Mouse (Mus musculus) hindbrain, embryonic 13.5 days (tissue): ENCODE results near the gene Cldn24. TPM values are rescaled to one million over a fixed set of nuclear protein-coding genes. Genes with fewer than 3 reads are reported as not detected.
"Not testable (repeated sequence)": the region's sequence is repeated elsewhere in the genome, so short reads cannot be mapped to it uniquely, and the experiment has no call there.

Source experiments
- ATAC-seq: fragments of 200-750 bp; cut with Nextera tagmentation; 2 replicates; pipeline ENCODE4 v1.8.0; 2017; ENCODE audit warnings: moderate TSS enrichment; ENCODE audit not compliant: low FRiP score
- H3K27ac ChIP-seq: fragments of 300-500 bp; sonication (generic); 2 replicates; pipeline ENCODE4 v1.5.1; 2015; ENCODE audit warnings: inconsistent platforms, mild to moderate bottlenecking, moderate library complexity
- H3K27me3 ChIP-seq: fragments of 300-500 bp; sonication (generic); 2 replicates; pipeline ENCODE4 v1.6.1; 2015; ENCODE audit warnings: mild to moderate bottlenecking, inconsistent platforms
- H3K36me3 ChIP-seq: fragments of 300-500 bp; sonication (generic); 2 replicates; pipeline ENCODE4 v1.6.1; 2015; ENCODE audit warnings: mild to moderate bottlenecking, inconsistent platforms
- H3K4me1 ChIP-seq: fragments of 300-500 bp; sonication (generic); replicated peaks from 2 replicates; pipeline ENCODE4 v1.6.1; 2015; ENCODE audit warnings: inconsistent platforms
- H3K4me2 ChIP-seq: fragments of 300-500 bp; sonication (generic); 2 replicates; pipeline ENCODE4 v1.6.1; 2015; ENCODE audit warnings: inconsistent platforms, mild to moderate bottlenecking, moderate library complexity
- H3K4me3 ChIP-seq: fragments of 300-500 bp; sonication (generic); 2 replicates; pipeline ENCODE4 v1.5.1; 2015; ENCODE audit warnings: mild to moderate bottlenecking, inconsistent platforms
- H3K9ac ChIP-seq: fragments of 300-500 bp; sonication (generic); 2 replicates; pipeline ENCODE4 v1.6.1; 2015; ENCODE audit warnings: mild to moderate bottlenecking, inconsistent platforms
- H3K9me3 ChIP-seq: fragments of 300-500 bp; sonication (generic); 2 replicates; pipeline ENCODE4 v1.6.1; 2016; ENCODE audit warnings: inconsistent platforms
- WGBS: fragments of 180-500 bp; shearing (Covaris S2); methylation state at CpG from one replicate; pipeline ENCODE4 v1.1.7; 2015; 5-methylcytosine and 5-hydroxymethylcytosine counted together
- polyA plus RNA-seq: library from polyadenylated mRNA; unstranded; fragments of >200 nt; fragmentation: Nextera tagmentation; extraction: Ambion mirVana; gene quantifications from 2 replicates; pipeline ENCODE4 v1.2.1, GENCODE M21; 2015

Gene Cldn24
- polyA plus RNA-seq, 1 experiment from 2014 or later = not detected

- 86% methylated on average over 1 of the region's 1 CpGs for WGBS
- Histone ChIP-seq H3K36me3 (no peaks in the 10 kb centered on the region), H3K9me3 (no peaks in the 10 kb centered on the region), H3K4me3 (no peak overlapping the region), H3K9ac (no peak overlapping the region), H3K27ac (no peak overlapping the region), H3K4me1 (0 out of 2 replicates have a peak, but pooled peaks cover 9% of the 10 kb centered on the region), H3K27me3 (no peaks in the 10 kb centered on the region), H3K4me2 (no peak overlapping the region)
- ATAC-seq = no peak
Observed at GRCm38 (mm10) chr8:47804262-47804661, 17.7 kb upstream of the Cldn24 start.

- Histone ChIP-seq H3K27ac (no peak overlapping the region), H3K4me3 (no peak overlapping the region), H3K27me3 (no peaks in the 10 kb centered on the region), H3K4me2 (no peak overlapping the region), H3K4me1 (0 out of 2 replicates have a peak, but pooled peaks cover 9% of the 10 kb centered on the region), H3K9ac (no peak overlapping the region), H3K9me3 (no peaks in the 10 kb centered on the region), H3K36me3 (no peaks in the 10 kb centered on the region)
- ATAC-seq = no peak
- WGBS = 86% methylated on average over 14 of the region's 14 CpGs
Observed at GRCm38 (mm10) chr8:47809970-47810665, 11.8 kb upstream of the Cldn24 start.

DNA sequence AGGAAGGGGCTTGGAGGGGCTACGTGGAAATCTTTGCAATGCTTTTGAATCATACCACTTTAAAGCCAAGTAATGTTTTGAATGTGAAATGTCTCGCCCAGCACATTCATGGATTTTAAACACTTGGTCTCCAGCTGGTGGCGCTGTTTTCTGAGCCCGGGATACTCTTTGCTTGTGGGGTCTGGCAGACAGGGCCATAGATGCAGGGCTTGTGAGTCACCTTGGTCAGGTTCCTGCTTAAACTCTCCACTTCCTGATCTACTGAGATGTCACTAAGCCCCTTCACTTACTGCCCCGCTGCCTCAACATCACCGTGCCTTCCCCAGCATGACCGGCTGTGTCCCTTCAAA, 11.3 kb upstream of the Cldn24 start:
- Histone ChIP-seq H3K9ac (no peak overlapping the region), H3K4me2 (no peak overlapping the region), H3K27me3 (no peaks in the 10 kb centered on the region), H3K4me1 (0 out of 2 replicates have a peak, but pooled peaks cover 9% of the 10 kb centered on the region), H3K36me3 (no peaks in the 10 kb centered on the region), H3K9me3 (no peaks in the 10 kb centered on the region), H3K4me3 (no peak overlapping the region), H3K27ac (no peak overlapping the region)
- ATAC-seq = no peak
- 74% methylated on average over 7 of the region's 7 CpGs for WGBS

- Histone ChIP-seq H3K9me3 (no peaks in the 10 kb centered on the region), H3K9ac (no peak overlapping the region), H3K4me2 (no peak overlapping the region), H3K4me3 (no peak overlapping the region), H3K36me3 (no peaks in the 10 kb centered on the region), H3K4me1 (0 out of 2 replicates have a peak, but pooled peaks cover 9% of the 10 kb centered on the region), H3K27ac (no peak overlapping the region), H3K27me3 (no peaks in the 10 kb centered on the region)
- no peak for ATAC-seq
- 81% methylated on average over 12 of the region's 12 CpGs for WGBS
Observed at GRCm38 (mm10) chr8:47811221-47811620, 10.7 kb upstream of the Cldn24 start.

DNA sequence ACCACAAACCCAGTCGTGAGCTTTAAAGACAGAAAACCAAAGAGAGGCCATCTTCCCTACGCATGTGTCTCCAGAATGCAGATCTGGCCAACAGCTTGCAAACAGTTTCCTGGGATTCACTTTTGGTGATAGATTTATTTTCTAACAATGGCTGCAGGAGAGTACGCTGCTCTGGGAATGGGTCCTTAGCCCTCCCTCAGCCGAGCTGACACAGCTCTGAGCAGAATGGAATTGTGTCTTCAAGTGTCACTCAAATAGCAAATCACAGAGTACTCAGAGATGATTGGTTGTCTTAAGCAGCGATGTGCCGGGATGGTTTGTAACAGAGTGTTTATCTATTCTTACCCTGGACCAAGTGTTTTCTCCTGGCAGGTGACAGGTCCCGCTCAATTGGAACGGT, 2.9 kb upstream of the Cldn24 start:
- no peak for ATAC-seq
- Histone ChIP-seq H3K36me3 (no peaks in the 10 kb centered on the region), H3K27ac (no peak overlapping the region), H3K9ac (no peak overlapping the region), H3K4me3 (no peak overlapping the region), H3K9me3 (no peaks in the 10 kb centered on the region), H3K27me3 (no peaks in the 10 kb centered on the region), H3K4me1 (no peaks in the 10 kb centered on the region; the same call in 1 of the 2 replicates), H3K4me2 (no peak overlapping the region)
- WGBS = 90% methylated on average over 8 of the region's 8 CpGs

DNA sequence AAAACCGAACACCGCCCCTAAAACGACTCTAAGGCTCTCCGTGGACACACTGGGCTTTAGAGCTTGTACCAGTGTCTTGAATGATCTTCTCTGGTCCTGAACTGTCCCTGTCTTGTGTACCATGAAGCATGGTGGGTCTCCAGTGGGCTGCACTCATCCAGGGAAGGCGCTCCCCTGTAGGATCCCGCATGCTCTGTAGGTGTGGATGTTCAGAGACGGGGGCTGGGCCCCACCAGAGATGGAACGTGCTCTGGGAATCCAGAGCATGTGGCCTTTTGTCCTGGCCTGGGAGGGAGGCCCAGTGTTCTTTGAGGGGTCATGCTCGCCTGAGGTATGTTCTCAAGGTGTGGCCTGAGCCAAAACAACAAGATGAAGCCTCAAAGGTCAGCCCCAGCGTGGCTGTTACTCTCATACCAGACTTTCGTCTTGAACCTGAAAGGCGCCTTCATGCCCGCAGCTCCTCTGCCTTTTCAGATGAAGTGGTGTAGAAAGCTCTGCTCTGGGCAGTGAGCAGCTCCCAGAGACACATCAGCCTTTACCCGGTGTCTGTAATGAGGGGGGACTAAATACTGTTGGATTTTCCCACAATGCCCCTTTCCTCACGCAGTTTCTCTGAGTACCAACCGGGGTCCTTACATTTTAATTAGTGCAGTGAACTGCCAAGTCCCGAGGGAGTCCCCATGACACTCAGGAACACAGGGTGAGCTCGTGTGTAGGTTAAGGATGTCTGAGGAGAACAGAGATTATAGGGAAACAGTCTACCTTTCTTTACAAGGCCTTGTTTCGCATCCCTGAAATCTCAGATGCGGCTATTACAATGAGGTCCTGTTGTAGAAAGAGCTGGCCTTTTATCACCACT, 800 bp upstream of the Cldn24 start:
- Histone ChIP-seq H3K27ac (no peak overlapping the region), H3K4me2 (no peak overlapping the region), H3K4me3 (no peak overlapping the region), H3K36me3 (no peaks in the 10 kb centered on the region), H3K4me1 (no peaks in the 10 kb centered on the region; the same call in 1 of the 2 replicates), H3K9ac (no peak overlapping the region), H3K9me3 (no peaks in the 10 kb centered on the region), H3K27me3 (no peaks in the 10 kb centered on the region)
- 80% methylated on average over 20 of the region's 20 CpGs for WGBS
- no peak for ATAC-seq

DNA sequence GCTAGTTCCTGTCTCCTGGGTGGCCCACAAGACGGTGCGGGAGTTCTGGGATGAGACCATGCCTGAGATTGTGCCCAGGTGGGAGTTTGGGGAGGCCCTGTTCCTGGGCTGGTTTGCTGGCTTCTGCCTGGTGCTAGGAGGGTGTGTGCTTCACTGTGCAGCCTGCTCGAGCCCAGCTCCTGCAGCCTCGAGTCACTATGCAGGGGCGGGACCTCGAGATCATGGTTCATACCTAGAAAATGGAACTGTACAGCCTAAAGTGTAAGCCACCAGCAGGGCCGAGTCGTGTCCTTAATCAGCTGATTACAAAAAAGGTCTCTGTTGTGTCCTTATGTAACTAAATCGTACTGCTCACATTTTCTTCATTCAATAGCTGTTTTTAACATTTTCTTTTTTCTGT, 598 bp downstream of the Cldn24 start:
- not testable (repeated sequence) for H3K36me3 ChIP-seq, H3K9ac ChIP-seq, H3K4me3 ChIP-seq, H3K27ac ChIP-seq, H3K4me1 ChIP-seq, H3K4me2 ChIP-seq, H3K27me3 ChIP-seq, H3K9me3 ChIP-seq, ATAC-seq
- 93% methylated on average over 7 of the region's 9 CpGs for WGBS

- no peak for ATAC-seq
- Histone ChIP-seq H3K4me2 (no peak overlapping the region), H3K9me3 (no peaks in the 10 kb centered on the region), H3K9ac (no peak overlapping the region), H3K27me3 (no peaks in the 10 kb centered on the region), H3K27ac (no peak overlapping the region), H3K4me1 (no peaks in the 10 kb centered on the region; the same call in 1 of the 2 replicates), H3K4me3 (no peak overlapping the region), H3K36me3 (peaks cover 5% of the 10 kb centered on the region; the same call in 1 of the 2 replicates)
- WGBS = 73% methylated on average over 10 of the region's 10 CpGs
Observed at GRCm38 (mm10) chr8:47823777-47824176, 1.8 kb downstream of the Cldn24 start.

- H3K4me3 ChIP-seq = no peak within 1 kb of the TSS
- H3K9ac ChIP-seq = no peak within 1 kb of the TSS
- H3K27me3 ChIP-seq = no peaks in the 10 kb centered on the region
- peaks cover 5% of the 10 kb centered on the region; the same call in 1 of the 2 replicates for H3K36me3 ChIP-seq
- 72% methylated on average over 13 of the region's 13 CpGs for WGBS
- H3K4me1 ChIP-seq = no peaks in the 10 kb centered on the region; the same call in 1 of the 2 replicates
- no peak within 1 kb of the TSS for H3K4me2 ChIP-seq
- no peak within 1 kb of the TSS for H3K27ac ChIP-seq
- ATAC-seq = no peak
- no peaks in the 10 kb centered on the region for H3K9me3 ChIP-seq
Observed at GRCm38 (mm10) chr8:47824182-47824581, 2.2 kb downstream of the Cldn24 start, which contains the start of gene Cldn22. Gene Cldn22 (plus strand): TSS chr8:47824482.

GRCm38 (mm10) chr8:47825596-47825995, 3.7 kb downstream of the Cldn24 start:
- Histone ChIP-seq H3K9ac (peak overlapping the region; percentile 13; the same call in 1 of the 2 replicates), H3K4me1 (no peaks in the 10 kb centered on the region; the same call in 1 of the 2 replicates), H3K4me2 (no peak overlapping the region), H3K4me3 (no peak overlapping the region), H3K27ac (no peak overlapping the region), H3K36me3 (peaks cover 9% of the 10 kb centered on the region; the same call in 1 of the 2 replicates), H3K9me3 (no peaks in the 10 kb centered on the region), H3K27me3 (no peaks in the 10 kb centered on the region)
- no peak for ATAC-seq
- WGBS = 55% methylated on average over 5 of the region's 5 CpGs

DNA sequence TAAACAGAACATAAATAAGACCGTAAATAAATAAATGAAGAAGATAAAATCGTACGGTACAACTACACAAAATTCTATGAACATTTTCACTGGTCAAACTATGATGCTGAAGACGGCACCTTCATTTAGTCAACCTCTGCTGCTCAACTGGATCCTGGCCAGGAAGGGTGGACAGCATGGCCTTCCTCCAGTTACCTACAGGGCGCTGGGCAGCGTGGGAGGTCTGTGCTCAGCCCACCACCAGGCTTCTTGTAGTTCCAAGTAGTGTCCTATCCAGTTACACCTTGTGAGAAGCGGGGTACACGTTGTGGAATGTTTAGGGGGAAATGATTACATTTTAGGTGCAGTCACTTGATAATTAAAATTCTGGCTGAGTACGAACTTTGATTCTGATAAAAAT, 5.0 kb downstream of the Cldn24 start:
- H3K4me1 ChIP-seq = no peaks in the 10 kb centered on the region; the same call in 1 of the 2 replicates
- H3K9ac ChIP-seq = no peak overlapping the region
- no peak overlapping the region for H3K4me3 ChIP-seq
- no peak overlapping the region for H3K27ac ChIP-seq
- peaks cover 17% of the 10 kb centered on the region for H3K36me3 ChIP-seq
- no peaks in the 10 kb centered on the region for H3K9me3 ChIP-seq
- no peak for ATAC-seq
- no peak overlapping the region for H3K4me2 ChIP-seq
- whole genome bisulfite sequencing = 88% methylated on average over 9 of the region's 9 CpGs
- H3K27me3 ChIP-seq = no peaks in the 10 kb centered on the region

- no peak for ATAC-seq
- 82% methylated on average over 6 of the region's 6 CpGs for WGBS
- H3K27ac ChIP-seq = no peak overlapping the region
Observed at GRCm38 (mm10) chr8:47832616-47833015, 10.7 kb downstream of the Cldn24 start.

More at GRCm38 (mm10) chr8:47832616-47833015, 10.7 kb downstream of the Cldn24 start:
- no peaks in the 10 kb centered on the region for H3K4me1 ChIP-seq
- H3K27me3 ChIP-seq = no peaks in the 10 kb centered on the region
- H3K9ac ChIP-seq = no peak overlapping the region
- H3K36me3 ChIP-seq = peaks cover 17% of the 10 kb centered on the region
- no peaks in the 10 kb centered on the region for H3K9me3 ChIP-seq
- H3K4me2 ChIP-seq = no peak overlapping the region
- H3K4me3 ChIP-seq = no peak overlapping the region
